Mouse (Mus musculus): ENCODE measurements around the gene Aggf1. TPM values are rescaled to one million over a fixed set of nuclear protein-coding genes. Genes with fewer than 3 reads are reported as not detected.
"Not testable (repeated sequence)": the region's sequence is repeated elsewhere in the genome, so short reads cannot be mapped to it uniquely, and the experiment has no call there.

The Aggf1 gene
- polyA plus RNA-seq (2016; fragmentation: Nextera tagmentation; extraction: Ambion mirVana), result 41.0 and 41.9 TPM in 2 replicates

DNA sequence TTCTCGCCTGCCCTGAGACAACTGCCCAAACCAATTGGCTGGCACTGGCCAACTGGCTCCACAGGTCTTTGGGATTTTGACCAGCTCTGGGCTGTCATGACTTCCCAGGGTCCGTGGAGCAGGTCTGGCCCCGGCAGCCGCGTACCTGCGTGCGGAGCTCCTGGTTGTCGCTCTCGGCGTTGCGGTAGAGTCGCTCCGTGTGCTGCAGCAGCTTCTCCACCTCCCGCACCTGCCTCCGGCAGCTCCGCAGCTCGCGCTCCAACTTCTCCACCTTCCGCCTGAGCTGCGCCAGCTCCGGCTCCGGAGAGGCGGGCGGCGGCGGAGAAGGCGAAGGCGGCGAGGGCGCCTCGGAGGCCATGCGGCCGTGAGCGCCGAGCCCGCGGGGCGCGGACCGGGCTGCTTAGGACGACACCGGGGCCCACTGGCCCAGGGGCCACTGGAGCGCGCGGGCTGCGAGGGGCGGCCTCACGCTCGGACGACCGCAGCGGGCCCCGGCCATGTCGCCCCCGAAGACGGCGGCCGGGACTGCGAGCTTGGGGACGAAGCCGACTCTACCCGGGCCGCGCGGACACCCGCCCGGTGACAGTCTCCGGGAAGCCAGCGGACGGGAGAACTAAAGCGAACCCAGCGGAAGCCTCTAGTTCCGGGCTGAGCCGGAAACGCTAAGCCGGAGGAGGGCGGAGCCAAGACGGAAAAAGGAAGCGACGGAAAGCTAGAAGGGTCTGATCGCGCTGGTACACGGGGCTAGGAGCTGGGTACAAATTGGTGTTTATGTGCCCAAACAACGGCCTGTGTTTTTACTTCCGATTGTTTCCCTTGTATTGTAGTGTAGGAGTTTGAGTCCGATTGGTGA is at the start of gene Aggf1:
Aggf1 (minus strand) TSS at position 652 of the 853 bp plus-strand sequence.
- peak; percentile 89 for DNase-seq (ENCODE audit: low spot score)
- H3K27me3 ChIP-seq (ENCODE audit: low read depth, poor library complexity, severe bottlenecking), result no peaks in the 10 kb centered on the region
- under 1% methylated on average over 86 of the region's 86 CpGs for WGBS
- no peaks in the 10 kb centered on the region for H3K9me3 ChIP-seq (replicated peaks)
- H3K27ac ChIP-seq (replicated peaks), result peak within 1 kb of the TSS; percentile 90
- peaks cover 12% of the 10 kb centered on the region for H3K36me3 ChIP-seq
- H3K4me3 ChIP-seq, result peak within 1 kb of the TSS; percentile 97
- H3K4me1 ChIP-seq, result peaks cover 19% of the 10 kb centered on the region

DNA sequence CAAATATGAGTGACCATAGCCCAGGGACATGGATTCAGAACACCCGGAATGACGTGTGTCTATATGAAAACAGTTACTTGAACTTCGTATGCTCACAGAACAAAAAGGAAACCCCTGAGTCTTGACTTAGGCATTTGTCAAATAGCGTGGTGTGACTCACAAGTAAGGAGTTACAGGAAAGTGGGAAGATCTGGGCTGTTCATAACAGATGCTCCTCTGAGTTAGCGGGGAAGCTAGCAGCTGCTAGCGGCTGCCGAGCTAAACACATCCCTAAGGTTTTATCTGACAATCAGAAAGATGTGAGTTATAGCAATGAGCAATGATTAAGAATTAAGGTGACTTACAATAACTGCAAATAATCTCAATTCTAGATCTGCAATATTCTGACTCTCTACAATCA is 49.8 kb upstream of the Aggf1 start:
- Histone ChIP-seq H3K4me1 (peaks cover 11% of the 10 kb centered on the region), H3K9me3 (replicated peaks) (no peaks in the 10 kb centered on the region), H3K4me3 (no peak overlapping the region), H3K36me3 (no peaks in the 10 kb centered on the region), H3K27me3 (ENCODE audit: low read depth, poor library complexity, severe bottlenecking) (no peaks in the 10 kb centered on the region), H3K27ac (replicated peaks) (no peak overlapping the region)
- no peak for DNase-seq (ENCODE audit: low spot score)
- WGBS, result 87% methylated on average over 7 of the region's 7 CpGs

DNA sequence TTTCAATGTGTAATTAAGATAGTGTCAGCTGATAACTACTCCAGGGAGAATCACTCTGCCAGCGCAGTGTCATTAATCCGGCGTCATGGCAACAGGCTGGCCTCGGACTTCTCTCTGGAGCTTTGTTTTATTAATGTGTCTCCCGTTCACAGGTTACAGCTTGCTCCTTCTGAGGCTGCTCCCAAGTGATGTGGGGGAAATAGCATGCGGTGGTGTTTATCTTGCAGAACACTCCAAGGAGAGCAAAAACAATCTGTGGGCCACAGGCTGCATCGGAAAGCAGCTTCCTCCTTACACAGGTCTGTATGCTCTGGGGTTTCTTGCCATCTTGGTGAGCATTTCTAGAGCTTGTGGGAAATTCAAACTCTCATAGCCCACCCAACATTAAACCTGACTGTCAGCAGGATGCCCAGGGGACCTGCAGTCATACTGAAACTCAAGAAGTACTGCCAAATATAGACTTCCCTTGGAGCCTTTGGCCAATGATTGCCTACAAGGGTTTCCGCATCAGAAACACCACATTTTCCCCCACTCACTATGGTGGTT is 44.1 kb upstream of the Aggf1 start:
- WGBS, result 37% methylated on average over 8 of the region's 8 CpGs

DNA sequence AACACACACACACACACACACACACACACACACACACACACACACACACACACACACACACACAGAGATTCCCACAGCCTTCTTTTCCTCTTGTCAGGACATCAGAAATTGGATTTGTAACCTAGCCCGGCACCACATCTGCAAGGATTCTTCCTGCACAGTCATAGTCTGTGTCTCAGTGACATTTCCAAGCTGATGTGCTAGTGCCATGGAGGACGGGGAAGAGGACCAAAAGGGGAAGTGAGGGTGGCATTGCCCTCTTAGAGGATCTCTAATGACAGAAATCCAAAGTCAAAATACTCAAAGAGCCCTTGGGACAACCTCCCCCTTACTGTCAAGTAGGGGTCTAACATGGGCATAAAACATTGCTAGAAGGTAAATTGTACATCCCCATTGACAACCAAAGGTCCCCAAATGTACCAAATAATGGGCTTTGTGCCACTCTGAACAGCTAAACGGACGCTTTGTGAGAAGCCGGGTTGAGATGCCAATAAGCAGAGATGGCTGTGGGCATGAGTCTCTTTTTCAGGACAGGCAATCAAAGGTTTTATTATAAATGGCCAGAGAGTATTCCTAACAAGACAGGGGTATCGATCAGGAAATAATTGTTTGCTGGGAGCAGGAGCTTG is 43.5 kb upstream of the Aggf1 start:
- 57% methylated on average over 6 of the region's 6 CpGs for WGBS
- Histone ChIP-seq H3K9me3 (replicated peaks) (no peaks in the 10 kb centered on the region), H3K27ac (replicated peaks) (peak overlapping the region; percentile 71; the same call in 1 of the 2 replicates), H3K27me3 (ENCODE audit: low read depth, poor library complexity, severe bottlenecking) (peaks cover 9% of the 10 kb centered on the region), H3K4me1 (peaks cover 26% of the 10 kb centered on the region), H3K36me3 (no peaks in the 10 kb centered on the region), H3K4me3 (no peak overlapping the region)
- no peak for DNase-seq (ENCODE audit: low spot score)

More for the DNA sequence above, 44.1 kb upstream of the Aggf1 start:
- DNase-seq (ENCODE audit: low spot score), result peak; percentile 65
- Histone ChIP-seq H3K4me3 (peak overlapping the region; percentile 17; the same call in 1 of the 2 replicates), H3K36me3 (no peaks in the 10 kb centered on the region), H3K27ac (replicated peaks) (peak overlapping the region; percentile 65), H3K9me3 (replicated peaks) (no peaks in the 10 kb centered on the region), H3K27me3 (ENCODE audit: low read depth, poor library complexity, severe bottlenecking) (peaks cover 9% of the 10 kb centered on the region), H3K4me1 (peaks cover 26% of the 10 kb centered on the region)

DNA sequence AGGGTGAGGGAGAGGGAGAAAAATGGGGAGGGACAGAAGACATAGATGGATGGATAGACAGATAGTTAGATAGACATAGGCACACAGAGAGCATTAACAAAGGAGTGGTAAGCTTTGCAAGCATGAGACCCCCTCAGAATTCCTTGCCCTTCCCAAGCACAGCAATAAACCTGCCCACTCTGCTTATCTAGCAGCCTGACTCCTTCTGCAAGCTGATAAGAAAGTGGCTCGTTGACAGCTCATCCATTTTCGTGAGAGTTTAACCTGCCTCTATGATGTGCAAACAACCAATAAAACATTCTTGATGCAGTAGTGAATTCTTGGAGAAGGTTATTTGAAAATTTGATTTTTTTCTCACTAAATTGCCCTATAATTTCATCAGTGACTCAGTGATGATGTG is 37.1 kb upstream of the Aggf1 start:
- Histone ChIP-seq H3K4me3 (no peak overlapping the region), H3K27me3 (ENCODE audit: low read depth, poor library complexity, severe bottlenecking) (no peaks in the 10 kb centered on the region), H3K36me3 (no peaks in the 10 kb centered on the region), H3K9me3 (replicated peaks) (no peaks in the 10 kb centered on the region), H3K27ac (replicated peaks) (no peak overlapping the region), H3K4me1 (no peaks in the 10 kb centered on the region; the same call in 1 of the 2 replicates)
- DNase-seq (ENCODE audit: low spot score), result no peak
- WGBS, result 68% methylated on average over 2 of the region's 2 CpGs

DNA sequence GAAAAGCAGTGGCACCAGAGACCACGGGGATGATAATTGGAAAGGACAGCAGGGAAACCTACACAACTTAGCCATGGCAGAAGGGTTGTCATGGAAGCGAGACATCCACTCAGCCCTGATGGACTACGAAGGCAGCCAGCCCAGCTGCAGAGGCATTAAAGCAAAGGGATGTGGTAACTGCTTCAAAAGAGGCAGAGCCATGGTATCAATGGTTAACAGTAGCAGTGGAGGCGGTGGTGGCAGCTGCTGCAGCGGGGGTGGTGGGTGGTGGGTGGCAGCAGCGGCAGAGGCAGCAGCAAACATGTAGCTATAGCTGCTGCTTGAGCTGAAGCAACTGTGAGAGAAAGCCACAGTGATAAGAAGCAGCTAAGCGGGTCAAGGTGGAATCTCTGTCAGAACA is 18.1 kb upstream of the Aggf1 start:
- 90% methylated on average over 7 of the region's 7 CpGs for WGBS
- no peak for DNase-seq (ENCODE audit: low spot score)

DNA sequence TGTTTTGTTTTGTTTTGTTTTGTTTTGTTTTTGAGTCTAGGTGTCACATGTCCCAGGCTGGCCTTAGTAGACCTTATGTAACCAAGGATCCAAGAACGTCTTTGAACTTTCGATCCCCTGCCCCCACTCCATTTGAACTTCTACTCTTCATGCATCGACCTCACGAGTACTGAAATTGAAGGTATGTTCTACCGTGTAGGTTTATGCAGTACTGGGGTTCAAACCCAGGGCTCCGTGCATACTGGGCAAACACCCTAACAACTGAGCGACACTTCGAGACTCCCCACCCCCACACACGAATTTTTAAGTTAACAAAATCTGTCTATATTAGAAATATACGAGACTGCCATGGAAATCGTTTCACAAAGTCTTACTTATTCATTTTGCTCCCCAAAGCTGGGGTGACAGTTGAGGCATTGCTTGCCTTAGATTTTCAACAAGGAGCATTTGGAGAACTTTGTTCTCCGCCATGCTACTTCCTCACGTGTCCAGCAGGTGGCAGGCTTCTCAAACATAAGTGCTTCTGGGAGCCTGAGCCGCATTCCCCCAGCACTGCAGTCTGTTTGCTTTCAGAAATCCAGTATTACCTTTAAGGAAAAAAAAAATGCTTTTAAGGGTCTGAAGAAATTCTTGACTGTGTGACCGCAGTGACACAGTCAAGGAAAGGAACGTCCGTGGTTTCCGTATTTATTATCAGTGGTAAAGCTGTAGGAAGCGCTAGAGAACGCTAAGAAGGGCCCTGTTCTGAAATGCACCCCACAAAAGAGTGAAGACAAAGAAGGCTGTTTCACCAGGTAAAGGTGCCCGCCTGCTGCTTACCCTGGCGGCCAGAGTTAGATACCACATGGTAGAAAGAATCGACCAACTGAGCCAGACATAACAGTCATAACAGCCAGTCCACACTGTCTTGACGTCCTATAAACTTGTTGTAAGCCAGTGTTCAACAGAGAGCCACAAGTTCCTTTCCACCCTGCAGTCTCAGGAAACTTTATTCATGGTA is 15.0 kb upstream of the Aggf1 start:
- WGBS, result 36% methylated on average over 24 of the region's 24 CpGs
- no peak overlapping the region for H3K4me3 ChIP-seq

More for the DNA sequence above, 18.1 kb upstream of the Aggf1 start:
- Histone ChIP-seq H3K4me1 (peaks cover 6% of the 10 kb centered on the region; the same call in 1 of the 2 replicates), H3K36me3 (no peaks in the 10 kb centered on the region), H3K4me3 (no peak overlapping the region), H3K27ac (replicated peaks) (no peak overlapping the region), H3K9me3 (replicated peaks) (peaks cover 20% of the 10 kb centered on the region), H3K27me3 (ENCODE audit: low read depth, poor library complexity, severe bottlenecking) (no peaks in the 10 kb centered on the region)

DNA sequence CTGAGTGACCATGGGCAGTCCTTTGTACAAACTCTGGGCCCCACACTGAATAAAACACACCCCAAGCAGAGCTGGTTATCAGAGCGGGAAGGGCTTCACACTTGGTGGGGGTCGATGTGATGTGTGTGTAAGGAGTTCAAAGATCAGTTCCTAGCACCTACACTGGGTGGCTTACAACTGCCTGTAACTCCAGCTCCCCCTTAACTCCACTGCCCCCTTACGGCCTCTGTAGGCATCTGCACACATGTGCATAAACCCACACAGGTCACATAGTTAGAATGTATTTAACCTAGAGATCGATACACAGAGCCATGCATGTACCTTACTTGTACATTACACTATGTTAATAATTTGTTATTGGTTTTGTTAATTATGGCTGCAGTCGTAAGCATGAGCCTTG is 13.1 kb upstream of the Aggf1 start:
- Histone ChIP-seq H3K27ac (replicated peaks) (no peak overlapping the region), H3K27me3 (ENCODE audit: low read depth, poor library complexity, severe bottlenecking) (no peaks in the 10 kb centered on the region), H3K9me3 (replicated peaks) (no peaks in the 10 kb centered on the region), H3K36me3 (no peaks in the 10 kb centered on the region), H3K4me1 (peaks cover 6% of the 10 kb centered on the region; the same call in 1 of the 2 replicates), H3K4me3 (no peak overlapping the region)
- DNase-seq (ENCODE audit: low spot score), result no peak
- 89% methylated on average over 5 of the region's 5 CpGs for WGBS

More for the DNA sequence above, 15.0 kb upstream of the Aggf1 start:
- Histone ChIP-seq H3K36me3 (no peaks in the 10 kb centered on the region), H3K9me3 (replicated peaks) (peaks cover 2% of the 10 kb centered on the region), H3K4me1 (peaks cover 6% of the 10 kb centered on the region; the same call in 1 of the 2 replicates), H3K27me3 (ENCODE audit: low read depth, poor library complexity, severe bottlenecking) (no peaks in the 10 kb centered on the region), H3K27ac (replicated peaks) (no peak overlapping the region)
- peak; percentile 78 for DNase-seq (ENCODE audit: low spot score)

DNA sequence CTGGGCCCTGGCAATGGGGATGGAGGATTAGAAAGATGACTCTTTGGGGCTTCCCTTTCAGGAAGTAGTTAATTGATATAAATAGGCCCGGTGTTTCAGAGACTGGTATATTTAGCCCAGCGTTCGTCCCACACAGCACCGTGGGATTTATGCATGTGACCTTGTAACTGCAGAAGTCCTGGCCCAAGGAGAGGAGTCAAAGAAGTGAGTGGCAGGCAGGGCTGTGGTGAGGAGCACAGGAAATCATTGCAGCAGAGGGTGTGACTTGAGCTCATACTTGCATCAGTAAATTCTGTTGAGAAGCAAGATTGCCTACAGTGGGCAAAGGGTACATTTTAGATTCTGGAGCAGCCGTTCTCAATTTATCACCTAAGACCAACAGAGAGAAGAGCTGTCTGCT is 7.3 kb upstream of the Aggf1 start:
- Histone ChIP-seq H3K9me3 (replicated peaks) (no peaks in the 10 kb centered on the region), H3K27me3 (ENCODE audit: low read depth, poor library complexity, severe bottlenecking) (no peaks in the 10 kb centered on the region), H3K27ac (replicated peaks) (no peak overlapping the region), H3K36me3 (no peaks in the 10 kb centered on the region), H3K4me3 (no peak overlapping the region), H3K4me1 (no peaks in the 10 kb centered on the region)
- no peak for DNase-seq (ENCODE audit: low spot score)
- 90% methylated on average over 5 of the region's 5 CpGs for WGBS

DNA sequence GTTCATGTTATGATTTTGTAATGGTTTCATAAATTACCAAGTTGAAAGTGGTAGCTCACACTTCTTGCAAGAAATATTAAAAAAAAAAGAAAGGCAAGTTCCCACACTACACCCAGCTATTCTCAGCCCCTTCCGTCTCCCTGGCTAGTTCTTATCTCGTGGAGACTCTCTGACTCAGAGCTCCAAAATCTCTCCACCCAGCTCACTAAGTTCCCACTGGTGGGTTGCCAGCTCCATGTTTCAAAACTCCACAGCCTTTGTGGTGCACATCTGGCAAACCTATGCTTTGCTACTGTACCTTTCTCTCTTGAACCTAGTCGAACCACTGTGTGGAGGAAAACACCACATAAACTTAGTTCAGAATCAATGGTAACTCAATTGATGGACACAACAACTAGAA is 3.5 kb upstream of the Aggf1 start:
- no peaks in the 10 kb centered on the region for H3K9me3 ChIP-seq (replicated peaks)
- H3K4me3 ChIP-seq, result no peak overlapping the region
- H3K27me3 ChIP-seq (ENCODE audit: low read depth, poor library complexity, severe bottlenecking), result no peaks in the 10 kb centered on the region
- no peak overlapping the region for H3K27ac ChIP-seq (replicated peaks)
- H3K36me3 ChIP-seq, result no peaks in the 10 kb centered on the region
- DNase-seq (ENCODE audit: low spot score), result no peak
- 93% methylated on average over 3 of the region's 3 CpGs for WGBS
- peaks cover 10% of the 10 kb centered on the region for H3K4me1 ChIP-seq

DNA sequence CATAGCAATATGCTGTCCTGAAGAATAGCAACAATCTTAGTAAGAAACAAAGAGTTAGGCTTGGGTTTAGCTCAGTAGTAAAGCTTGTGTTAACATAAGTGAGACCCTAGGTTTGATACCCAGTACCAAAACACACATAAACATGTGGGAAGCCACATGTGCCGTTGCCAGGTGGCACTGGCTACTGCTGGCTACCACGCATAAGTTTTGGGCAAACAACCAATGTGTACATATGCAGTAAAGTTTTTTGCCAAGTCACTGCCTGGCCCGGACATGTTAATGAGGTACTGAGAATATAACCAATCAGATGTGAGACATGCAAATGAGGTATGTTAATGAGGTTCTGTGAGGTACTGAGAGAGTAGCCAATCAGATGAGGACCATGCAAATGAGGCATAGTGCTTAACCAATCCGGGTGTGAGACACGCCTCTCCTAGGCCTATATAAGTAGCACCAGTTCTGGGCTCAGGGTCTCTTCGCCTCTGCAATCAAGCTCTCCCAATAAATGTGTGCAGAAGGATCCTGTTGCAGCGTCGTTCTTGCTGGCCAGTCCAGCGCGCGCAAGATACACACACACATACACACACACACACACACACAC is 1.6 kb upstream of the Aggf1 start:
- H3K4me3 ChIP-seq; DNase-seq (ENCODE audit: low spot score); H3K9me3 ChIP-seq (replicated peaks); H3K36me3 ChIP-seq; H3K27ac ChIP-seq (replicated peaks); H3K27me3 ChIP-seq (ENCODE audit: low read depth, poor library complexity, severe bottlenecking): not testable (repeated sequence)
- 98% methylated on average over 11 of the region's 11 CpGs for WGBS
- peaks cover 19% of the 10 kb centered on the region for H3K4me1 ChIP-seq

DNA sequence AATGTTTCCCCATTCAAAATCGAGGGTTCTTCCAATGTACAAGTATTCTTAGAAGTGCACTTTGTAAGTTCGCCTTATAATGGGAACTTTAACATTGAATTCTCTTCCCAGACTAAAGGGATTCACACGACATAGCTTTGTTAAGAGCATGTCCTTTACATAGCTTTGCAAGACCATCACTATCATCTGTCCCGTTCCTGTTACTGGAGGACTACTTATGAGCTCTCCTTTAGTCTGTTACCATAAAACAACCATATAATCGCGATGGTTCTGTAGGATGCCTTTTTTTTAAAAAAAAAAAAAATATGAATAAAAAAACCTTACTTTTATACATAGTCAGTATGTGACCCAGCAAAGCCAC is 382 bp upstream of the Aggf1 start:
- no peaks in the 10 kb centered on the region for H3K27me3 ChIP-seq (ENCODE audit: low read depth, poor library complexity, severe bottlenecking)
- H3K36me3 ChIP-seq, result peaks cover 6% of the 10 kb centered on the region
- H3K4me3 ChIP-seq, result peak overlapping the region; percentile 97
- peaks cover 19% of the 10 kb centered on the region for H3K4me1 ChIP-seq
- H3K9me3 ChIP-seq (replicated peaks), result no peaks in the 10 kb centered on the region
- no peak for DNase-seq (ENCODE audit: low spot score)
- WGBS, result 25% methylated on average over 6 of the region's 6 CpGs
- peak overlapping the region; percentile 90 for H3K27ac ChIP-seq (replicated peaks)

Data from midbrain, embryonic 10.5 days (tissue).